Mouse (Mus musculus) forebrain, embryonic 11.5 days (tissue): ENCODE results near the gene Apoa1. TPM values are rescaled to one million over a fixed set of nuclear protein-coding genes. Genes with fewer than 3 reads are reported as not detected.

Experiments
- ATAC-seq: fragments of 200-750 bp; cut with Nextera tagmentation; replicated peaks from 2 replicates; pipeline ENCODE4 v1.8.0; 2017; ENCODE audit warnings: moderate TSS enrichment; ENCODE audit not compliant: low FRiP score
- DNase-seq: peaks from one replicate; pipeline ENCODE4 v3.0.0-alpha.2; 2017; ENCODE audit warnings: low spot score
- H3K27ac ChIP-seq: fragments of 300-500 bp; sonication (generic); 2 replicates; pipeline ENCODE4 v1.5.1; 2014; ENCODE audit warnings: low read depth, low read length
- H3K27me3 ChIP-seq: fragments of 300-500 bp; sonication (generic); 2 replicates; pipeline ENCODE4 v1.6.1; 2014; ENCODE audit warnings: mild to moderate bottlenecking, low read length, mixed read lengths; ENCODE audit not compliant: control insufficient read depth, insufficient read depth
- H3K36me3 ChIP-seq: fragments of 300-500 bp; sonication (generic); 2 replicates; pipeline ENCODE4 v1.6.1; 2014; ENCODE audit warnings: mild to moderate bottlenecking, low read length, moderate library complexity, mixed read lengths; ENCODE audit not compliant: control insufficient read depth, insufficient read depth
- H3K4me1 ChIP-seq: fragments of 300-500 bp; sonication (generic); replicated peaks from 2 replicates; pipeline ENCODE4 v1.6.1; 2014; ENCODE audit warnings: low read length, mixed read lengths; ENCODE audit not compliant: control insufficient read depth, insufficient read depth
- H3K4me2 ChIP-seq: fragments of 300-500 bp; sonication (generic); 2 replicates; pipeline ENCODE4 v1.6.1; 2014; ENCODE audit warnings: low read depth, mild to moderate bottlenecking, low read length, moderate library complexity, mixed read lengths; ENCODE audit not compliant: severe bottlenecking
- H3K4me3 ChIP-seq: fragments of 300-500 bp; sonication (generic); 2 replicates; pipeline ENCODE4 v1.5.1; 2014; ENCODE audit warnings: low read depth, low read length
- H3K9ac ChIP-seq: fragments of 300-500 bp; sonication (generic); 2 replicates; pipeline ENCODE4 v1.6.1; 2014; ENCODE audit warnings: low read length
- H3K9me3 ChIP-seq: fragments of 300-500 bp; sonication (generic); 2 replicates; pipeline ENCODE4 v1.6.1; 2016; ENCODE audit warnings: low read length, mixed read lengths; ENCODE audit not compliant: control insufficient read depth
- WGBS: fragments of 180-500 bp; shearing (Covaris S2); extraction: QIAGEN DNeasy Blood & Tissue Kit; methylation state at CpG from one replicate; pipeline ENCODE4 v1.1.7; 2014; 5-methylcytosine and 5-hydroxymethylcytosine counted together
- polyA plus RNA-seq: library from polyadenylated mRNA; unstranded; fragments of >200 nt; fragmentation: Nextera tagmentation; extraction: Ambion mirVana; gene quantifications from 2 replicates; pipeline ENCODE4 v1.2.1, GENCODE M21; 2014

Apoa1 gene
- polyA plus RNA-seq, 1 experiment from 2014 or later = 0.98 TPM

- H3K4me3 ChIP-seq = no peak overlapping the region
- H3K9ac ChIP-seq = no peak overlapping the region
- 87% methylated on average over 6 of the region's 6 CpGs for WGBS
- H3K36me3 ChIP-seq = peaks cover 3% of the 10 kb centered on the region; the same call in 1 of the 2 replicates
- no peaks in the 10 kb centered on the region for H3K27me3 ChIP-seq
- no peaks in the 10 kb centered on the region for H3K4me1 ChIP-seq
- no peak overlapping the region for H3K27ac ChIP-seq
- DNase-seq (no peak), ATAC-seq (no peak)
- H3K4me2 ChIP-seq = no peak overlapping the region
- H3K9me3 ChIP-seq = no peaks in the 10 kb centered on the region
Measured at GRCm38 (mm10) chr9:46207501-46207869, 20.9 kb upstream of the Apoa1 start.

GRCm38 (mm10) chr9:46208401-46208974 lies 19.9 kb upstream of the Apoa1 start:
- H3K4me1 ChIP-seq = no peaks in the 10 kb centered on the region
- H3K27ac ChIP-seq = no peak overlapping the region
- no peaks in the 10 kb centered on the region for H3K27me3 ChIP-seq
- ATAC-seq = no peak
- 82% methylated on average over 13 of the region's 13 CpGs for WGBS
- no peak overlapping the region for H3K4me2 ChIP-seq
- no peak for DNase-seq
- peaks cover 3% of the 10 kb centered on the region; the same call in 1 of the 2 replicates for H3K36me3 ChIP-seq
- H3K9me3 ChIP-seq = no peaks in the 10 kb centered on the region
- H3K9ac ChIP-seq = no peak overlapping the region
- H3K4me3 ChIP-seq = no peak overlapping the region

- DNase-seq (no peak), ATAC-seq (no peak)
- peaks cover 3% of the 10 kb centered on the region; the same call in 1 of the 2 replicates for H3K36me3 ChIP-seq
- H3K4me3 ChIP-seq = no peak overlapping the region
- WGBS = 93% methylated on average over 12 of the region's 12 CpGs
- no peak overlapping the region; the same call in 1 of the 2 replicates for H3K27ac ChIP-seq
- no peaks in the 10 kb centered on the region for H3K9me3 ChIP-seq
- no peaks in the 10 kb centered on the region for H3K27me3 ChIP-seq
- H3K4me2 ChIP-seq = no peak overlapping the region
- no peaks in the 10 kb centered on the region for H3K4me1 ChIP-seq
- no peak overlapping the region for H3K9ac ChIP-seq
Measured at GRCm38 (mm10) chr9:46210473-46210872, 17.9 kb upstream of the Apoa1 start.

GRCm38 (mm10) chr9:46214276-46214675 lies 14.1 kb upstream of the Apoa1 start:
- Histone ChIP-seq H3K36me3 (peaks cover 3% of the 10 kb centered on the region; the same call in 1 of the 2 replicates), H3K4me2 (no peak overlapping the region), H3K27me3 (no peaks in the 10 kb centered on the region), H3K4me1 (no peaks in the 10 kb centered on the region), H3K4me3 (no peak overlapping the region), H3K9ac (no peak overlapping the region), H3K9me3 (no peaks in the 10 kb centered on the region), H3K27ac (no peak overlapping the region)
- DNase-seq (no peak), ATAC-seq (no peak)
- whole genome bisulfite sequencing = 88% methylated on average over 4 of the region's 4 CpGs

GRCm38 (mm10) chr9:46214946-46215337 lies 13.4 kb upstream of the Apoa1 start:
- no peak overlapping the region for H3K27ac ChIP-seq
- H3K9ac ChIP-seq = no peak overlapping the region
- no peak overlapping the region for H3K4me3 ChIP-seq
- no peak overlapping the region for H3K4me2 ChIP-seq
- H3K27me3 ChIP-seq = no peaks in the 10 kb centered on the region
- H3K4me1 ChIP-seq = no peaks in the 10 kb centered on the region
- peaks cover 3% of the 10 kb centered on the region; the same call in 1 of the 2 replicates for H3K36me3 ChIP-seq
- WGBS = 95% methylated on average over 10 of the region's 10 CpGs
- DNase-seq (no peak), ATAC-seq (no peak)
- H3K9me3 ChIP-seq = no peaks in the 10 kb centered on the region

GRCm38 (mm10) chr9:46215338-46216322 lies 12.8 kb upstream of the Apoa1 start:
- 87% methylated on average over 11 of the region's 11 CpGs for WGBS
- H3K36me3 ChIP-seq = no peaks in the 10 kb centered on the region; the same call in 1 of the 2 replicates
- no peak overlapping the region for H3K4me3 ChIP-seq
- no peaks in the 10 kb centered on the region for H3K9me3 ChIP-seq
- H3K27me3 ChIP-seq = no peaks in the 10 kb centered on the region
- no peaks in the 10 kb centered on the region for H3K4me1 ChIP-seq
- no peak overlapping the region for H3K9ac ChIP-seq
- no peak overlapping the region for H3K27ac ChIP-seq
- no peak for DNase-seq
- H3K4me2 ChIP-seq = no peak overlapping the region
- ATAC-seq = no peak

GRCm38 (mm10) chr9:46216744-46217470 lies 11.5 kb upstream of the Apoa1 start:
- H3K4me3 ChIP-seq = no peak overlapping the region
- no peak overlapping the region for H3K9ac ChIP-seq
- no peaks in the 10 kb centered on the region for H3K4me1 ChIP-seq
- no peak overlapping the region for H3K27ac ChIP-seq
- ATAC-seq (no peak), DNase-seq (no peak)
- no peak overlapping the region for H3K4me2 ChIP-seq
- no peaks in the 10 kb centered on the region for H3K9me3 ChIP-seq
- H3K27me3 ChIP-seq = no peaks in the 10 kb centered on the region
- no peaks in the 10 kb centered on the region for H3K36me3 ChIP-seq
- 95% methylated on average over 13 of the region's 13 CpGs for WGBS

GRCm38 (mm10) chr9:46218176-46218575 lies 10.2 kb upstream of the Apoa1 start:
- no peak overlapping the region for H3K4me3 ChIP-seq
- H3K36me3 ChIP-seq = no peaks in the 10 kb centered on the region

More at GRCm38 (mm10) chr9:46218176-46218575, 10.2 kb upstream of the Apoa1 start:
- Histone ChIP-seq H3K9ac (no peak overlapping the region), H3K4me1 (no peaks in the 10 kb centered on the region), H3K4me2 (no peak overlapping the region), H3K9me3 (no peaks in the 10 kb centered on the region), H3K27ac (no peak overlapping the region), H3K27me3 (no peaks in the 10 kb centered on the region)
- DNase-seq (no peak), ATAC-seq (no peak)
- WGBS = 83% methylated on average over 9 of the region's 9 CpGs
